Mouse (Mus musculus): ENCODE results near the gene Smarca2.
"Not testable (repeated sequence)": the region's sequence is repeated elsewhere in the genome, so short reads cannot be mapped to it uniquely, and the experiment has no call there.

The Smarca2 gene

DNA sequence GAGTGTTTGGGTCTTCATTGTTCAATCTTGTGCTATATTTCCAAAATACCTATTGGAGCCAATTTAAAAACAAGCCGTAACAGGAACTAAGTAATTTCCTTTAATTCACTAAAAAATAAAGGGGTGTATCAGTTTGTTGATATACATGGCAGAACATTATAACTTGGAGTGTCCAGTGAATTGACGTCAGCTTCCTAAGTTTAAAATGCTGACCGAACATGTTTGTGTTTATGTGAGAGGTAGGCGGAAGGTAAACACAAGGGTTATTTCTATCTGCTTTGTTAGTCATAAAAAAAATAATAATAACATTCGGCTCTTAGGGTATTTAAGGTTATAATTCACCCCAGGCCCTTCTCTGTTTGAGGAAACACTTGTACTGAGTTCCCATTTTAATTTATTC lies 12.4 kb downstream of the Smarca2 start:
- no peak for DNase-seq (ENCODE audit: low spot score)

DNA sequence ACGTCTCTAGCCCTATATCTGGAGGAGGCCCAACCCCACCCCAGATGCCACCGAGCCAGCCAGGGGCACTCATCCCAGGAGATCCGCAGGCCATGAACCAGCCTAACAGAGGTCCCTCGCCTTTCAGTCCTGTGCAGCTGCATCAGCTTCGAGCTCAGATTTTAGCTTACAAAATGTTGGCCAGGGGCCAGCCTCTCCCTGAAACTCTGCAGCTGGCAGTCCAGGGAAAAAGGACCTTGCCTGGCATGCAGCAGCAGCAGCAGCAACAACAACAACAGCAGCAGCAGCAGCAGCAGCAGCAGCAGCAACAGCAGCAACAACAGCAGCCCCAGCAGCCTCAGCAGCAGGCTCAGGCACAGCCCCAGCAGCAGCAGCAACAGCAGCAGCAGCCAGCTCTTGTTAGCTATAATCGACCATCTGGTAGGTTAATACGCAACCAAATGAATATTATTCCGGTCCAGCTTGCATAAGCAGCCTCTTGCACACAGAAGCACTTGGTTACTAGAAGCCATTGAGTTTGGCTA lies 25.9 kb downstream of the Smarca2 start:
- no peak for DNase-seq (ENCODE audit: low spot score)

GRCm38 (mm10) chr19:26632228-26632627 lies 27.4 kb downstream of the Smarca2 start:
- no peak for DNase-seq (ENCODE audit: low spot score)

DNA sequence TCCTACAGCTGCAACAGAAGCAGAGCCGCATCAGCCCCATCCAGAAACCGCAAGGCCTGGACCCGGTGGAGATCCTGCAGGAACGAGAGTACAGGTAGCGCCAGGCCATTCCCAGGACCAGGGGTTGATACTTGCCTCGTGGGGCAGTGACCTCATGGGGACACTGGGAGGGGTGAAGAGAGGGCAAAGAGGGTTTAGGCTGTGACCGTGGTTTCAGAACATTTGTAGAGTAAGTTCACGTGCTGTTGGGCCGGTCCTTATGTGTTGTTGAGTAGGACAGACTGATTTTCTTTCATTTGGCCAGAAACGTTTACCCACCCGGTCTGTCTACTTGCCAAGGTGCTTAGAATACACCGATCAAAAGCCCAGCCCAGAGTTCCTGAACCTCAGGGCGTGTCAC lies 35.7 kb downstream of the Smarca2 start:
- DNase-seq (ENCODE audit: low spot score): no peak

DNA sequence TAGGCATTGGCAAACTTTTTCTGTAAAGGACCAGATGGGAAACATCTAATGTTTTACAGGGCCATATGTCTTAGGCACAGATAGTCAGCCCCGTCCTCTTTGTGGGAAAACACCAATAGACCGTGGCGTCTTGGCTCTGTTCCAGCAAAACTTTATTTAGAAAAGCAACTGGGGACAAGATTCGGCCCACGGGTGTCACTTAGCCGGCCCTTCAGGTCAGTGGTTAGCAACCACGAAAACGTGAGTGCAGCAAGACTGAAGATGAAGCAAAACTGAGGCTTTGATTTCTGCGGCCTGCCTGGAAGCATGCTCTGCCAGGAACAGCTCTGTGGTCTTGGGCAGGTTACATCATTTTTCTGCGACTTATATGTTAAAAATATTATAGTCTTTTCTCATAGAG lies 36.4 kb downstream of the Smarca2 start:
- no peak for DNase-seq (ENCODE audit: low spot score)

DNA sequence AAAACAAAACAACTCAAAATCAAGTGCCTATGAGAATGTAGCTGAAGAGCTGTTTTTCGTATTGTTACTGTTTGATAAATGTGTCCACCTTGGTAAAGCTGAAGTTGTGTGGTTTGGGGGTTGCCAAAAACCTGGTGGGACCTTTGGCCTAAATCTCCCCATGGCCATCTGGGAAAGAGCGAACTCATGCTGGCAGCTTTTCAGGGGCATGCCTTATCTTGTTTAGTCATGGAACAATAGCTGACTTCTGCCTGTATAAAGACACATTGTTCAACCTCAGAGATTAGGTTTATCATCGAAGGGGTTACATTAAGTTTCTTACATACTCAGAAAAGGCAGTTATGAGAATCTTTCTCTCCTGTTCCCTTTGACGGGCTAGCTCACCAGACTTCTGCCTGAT lies 38.2 kb downstream of the Smarca2 start:
- DNase-seq (ENCODE audit: low spot score): no peak

GRCm38 (mm10) chr19:26643936-26644335 lies 39.1 kb downstream of the Smarca2 start:
- DNase-seq (ENCODE audit: low spot score): no peak

GRCm38 (mm10) chr19:26645016-26645415 lies 40.2 kb downstream of the Smarca2 start:
- no peak for DNase-seq (ENCODE audit: low spot score)

DNA sequence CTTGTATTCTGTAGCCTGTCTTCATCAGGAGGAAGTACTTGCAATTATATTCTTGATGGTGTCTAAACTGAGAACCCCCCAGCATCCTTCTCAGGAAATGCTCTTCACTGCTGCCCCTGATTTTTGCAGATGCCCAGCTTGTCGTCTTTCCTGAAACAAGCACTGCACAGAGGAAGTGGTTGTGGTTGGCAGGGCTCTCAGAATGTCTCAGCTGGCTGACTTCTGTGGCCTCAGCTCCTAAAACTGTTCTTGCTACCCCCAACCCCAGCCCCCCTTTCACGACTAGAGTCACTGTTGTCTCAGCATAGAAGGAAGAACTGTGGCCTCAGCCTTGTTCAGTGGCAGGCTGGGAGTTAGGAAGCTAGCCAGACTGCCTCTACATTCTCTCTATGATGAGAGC lies 41.3 kb downstream of the Smarca2 start:
- no peak for DNase-seq (ENCODE audit: low spot score)

GRCm38 (mm10) chr19:26650585-26651273 lies 45.9 kb downstream of the Smarca2 start:
- no peak for DNase-seq (ENCODE audit: low spot score)

GRCm38 (mm10) chr19:26658324-26658723 lies 53.5 kb downstream of the Smarca2 start:
- no peak for DNase-seq (ENCODE audit: low spot score)

- DNase-seq (ENCODE audit: low spot score): no peak
Observed at GRCm38 (mm10) chr19:26659976-26660375, 55.1 kb downstream of the Smarca2 start.

- DNase-seq (ENCODE audit: low spot score): no peak
Observed at GRCm38 (mm10) chr19:26661198-26661597, 56.3 kb downstream of the Smarca2 start.

DNA sequence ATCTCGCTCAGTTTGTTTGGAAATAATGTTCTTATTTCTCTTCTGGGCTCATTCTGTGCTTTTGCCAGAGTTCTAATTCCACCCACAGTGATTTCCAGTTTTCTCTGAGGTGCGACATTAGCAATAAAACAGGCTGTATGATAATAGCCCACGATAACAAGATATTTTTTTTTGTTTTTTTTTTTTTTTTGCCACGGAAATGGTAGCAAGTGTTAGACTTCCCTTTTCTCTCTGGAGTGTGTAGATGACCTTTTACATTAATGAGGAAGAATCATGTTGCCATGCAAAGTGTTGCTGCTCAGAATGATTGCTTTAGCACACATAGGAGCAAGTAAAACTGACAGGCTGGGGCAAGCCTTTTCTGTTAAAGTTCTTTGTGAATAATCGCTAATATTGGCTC lies 61.5 kb downstream of the Smarca2 start:
- DNase-seq (ENCODE audit: low spot score): no peak

GRCm38 (mm10) chr19:26670089-26670488 lies 65.2 kb downstream of the Smarca2 start:
- DNase-seq (ENCODE audit: low spot score): no peak

GRCm38 (mm10) chr19:26671413-26671812 lies 66.6 kb downstream of the Smarca2 start:
- not testable (repeated sequence) for DNase-seq (ENCODE audit: low spot score)

DNA sequence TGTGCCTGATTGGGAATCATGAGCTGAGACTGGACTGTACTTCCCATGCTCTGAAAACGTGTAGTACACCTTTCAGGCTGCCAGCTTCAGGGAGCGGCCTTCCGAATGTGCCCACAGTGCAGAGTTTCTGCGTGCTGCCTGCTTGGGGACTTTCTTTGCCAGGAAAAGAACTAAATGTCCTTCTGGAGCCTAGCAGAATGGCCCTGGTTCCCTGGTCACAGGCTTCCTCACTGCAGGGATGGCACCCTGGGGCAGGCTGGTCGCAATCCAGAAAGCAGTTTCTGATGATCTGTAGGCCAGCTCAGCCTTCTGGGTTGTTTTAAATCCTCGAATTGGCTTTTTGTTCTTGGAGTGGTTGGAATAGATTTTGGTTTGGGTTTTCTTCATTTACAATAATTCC lies 71.1 kb downstream of the Smarca2 start:
- no peak for DNase-seq (ENCODE audit: low spot score)

DNA sequence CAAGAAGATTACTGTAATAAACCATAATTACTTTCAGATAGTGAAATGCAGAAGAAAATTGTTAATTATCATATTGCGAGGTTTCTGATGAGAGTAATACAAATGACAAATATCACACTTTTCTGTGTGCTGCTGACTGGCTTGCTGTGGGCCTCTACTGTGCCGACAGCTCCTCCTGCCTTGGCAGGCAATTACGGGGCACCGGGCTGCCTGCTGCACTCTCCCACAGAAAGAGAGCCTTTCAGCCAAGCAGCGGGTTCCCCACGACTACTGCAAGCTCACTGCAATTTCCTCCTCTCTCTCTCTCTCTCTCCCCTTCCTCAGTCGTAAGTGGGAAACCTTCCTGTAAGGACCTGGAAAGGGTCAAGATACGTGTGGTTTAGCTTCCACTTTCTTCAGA lies 73.7 kb downstream of the Smarca2 start:
- no peak for DNase-seq (ENCODE audit: low spot score)

- DNase-seq (ENCODE audit: low spot score): no peak
Observed at GRCm38 (mm10) chr19:26679674-26680073, 74.8 kb downstream of the Smarca2 start.

DNA sequence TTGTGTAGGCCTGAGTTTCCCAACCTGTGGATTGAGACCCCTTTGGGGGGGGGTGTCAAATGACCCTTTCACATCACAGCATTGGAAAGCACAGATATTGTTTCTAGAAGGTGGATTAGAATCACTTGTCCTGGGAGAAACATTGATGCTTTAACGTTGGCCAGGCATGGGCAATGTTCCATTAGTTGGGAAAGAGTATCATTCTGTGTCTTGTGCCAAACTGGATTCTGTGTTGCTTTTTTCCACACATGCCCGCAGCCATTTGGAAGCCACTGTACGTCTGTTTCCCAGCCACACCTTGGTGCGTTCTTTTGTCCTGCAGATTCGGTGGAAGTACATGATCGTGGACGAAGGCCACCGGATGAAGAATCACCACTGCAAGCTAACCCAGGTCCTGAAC lies 76.7 kb downstream of the Smarca2 start:
- no peak for DNase-seq (ENCODE audit: low spot score)

- no peak for DNase-seq (ENCODE audit: low spot score)
Observed at GRCm38 (mm10) chr19:26682130-26682529, 77.3 kb downstream of the Smarca2 start.

DNA sequence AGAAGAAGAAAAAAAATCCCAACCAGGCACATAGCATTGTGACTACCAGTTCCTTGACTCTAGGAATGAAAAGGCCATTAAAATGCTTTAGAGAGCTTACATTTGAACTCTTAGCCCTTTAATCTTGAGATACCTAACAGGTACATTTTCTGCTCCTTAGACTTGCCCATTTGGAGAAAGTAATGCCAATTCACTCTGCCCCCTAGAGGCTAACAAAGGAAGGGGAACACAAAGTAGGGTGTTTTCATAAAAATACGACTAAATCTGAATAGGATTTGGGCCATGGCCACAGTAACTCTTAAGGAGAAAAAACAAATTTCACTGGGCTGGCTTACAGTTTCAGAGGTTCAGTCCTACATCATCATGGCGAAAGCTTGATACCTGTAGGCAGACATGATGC lies 77.9 kb downstream of the Smarca2 start:
- DNase-seq (ENCODE audit: low spot score): no peak

DNA sequence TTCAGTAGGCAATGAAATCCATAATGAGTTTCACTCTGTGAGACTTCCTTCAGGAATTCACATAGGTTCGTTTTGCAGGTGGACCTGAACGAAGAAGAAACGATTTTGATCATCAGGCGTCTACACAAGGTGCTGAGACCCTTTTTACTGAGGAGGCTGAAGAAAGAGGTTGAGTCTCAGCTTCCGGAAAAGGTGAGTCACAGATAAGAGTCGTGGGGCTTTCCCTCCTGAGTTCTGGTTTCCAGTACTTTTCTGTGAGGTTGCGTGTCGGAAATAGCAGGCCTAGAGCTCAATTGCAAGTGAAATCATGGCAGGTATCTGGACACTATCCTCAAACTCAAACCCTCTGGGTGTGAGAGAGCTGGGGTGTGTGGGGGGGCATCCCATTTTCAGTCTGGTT lies 78.9 kb downstream of the Smarca2 start:
- no peak for DNase-seq (ENCODE audit: low spot score)

- no peak for DNase-seq (ENCODE audit: low spot score)
Observed at GRCm38 (mm10) chr19:26690516-26690915, 85.7 kb downstream of the Smarca2 start.
